In the genomic region with DNA sequence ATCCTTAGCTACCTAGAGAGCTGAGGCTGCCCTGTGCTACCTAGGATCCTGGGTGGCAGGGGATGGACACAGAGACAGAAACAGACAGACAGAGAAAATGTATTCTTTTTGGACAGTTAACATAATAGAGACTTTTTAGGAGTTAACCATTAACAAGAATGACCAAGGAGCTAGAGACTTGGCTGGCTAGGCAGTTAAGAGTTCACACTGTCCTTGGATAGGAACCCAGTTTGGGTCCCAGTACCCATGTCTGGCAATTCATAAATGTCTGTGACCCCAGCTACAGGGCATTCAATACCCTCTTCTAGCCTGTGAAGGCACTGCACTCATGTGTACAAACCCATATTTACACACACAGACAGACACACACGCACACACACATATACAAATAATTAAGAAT, we compare ENCODE assay signal across 20 mouse cellular contexts.
"Had no signal": no experiment of that assay in that cellular context is flagged by ENCODE, and none has a peak within 500 bp of the region (broad histone marks: within the 10 kb centered on the region; RNA-seq: fewer than 3 reads in every experiment).

No protein-coding gene starts in this region.

- H3K9me3 ChIP-seq: liver, embryonic 12.5 days; liver, embryonic 15.5 days; lung, embryonic 15.5 days; megakaryocyte, embryonic 14.5 days; midbrain, embryonic 10.5 days; midbrain, embryonic 13.5 days; stomach, embryonic 15.5 days had no signal

- H3K9ac ChIP-seq: liver, embryonic 12.5 days; liver, embryonic 15.5 days; lung, embryonic 15.5 days; midbrain, embryonic 13.5 days; stomach, embryonic 15.5 days had no signal

- H3K36me3 ChIP-seq: liver, embryonic 12.5 days; liver, embryonic 15.5 days; lung, embryonic 15.5 days; midbrain, embryonic 10.5 days; midbrain, embryonic 13.5 days; stomach, embryonic 15.5 days had no signal

- DNase-seq: layer of hippocampus, postnatal 36 days; lung, adult 18-20 months; lung, postnatal 10 days; lung, postnatal 36 days; right cerebral cortex, adult 18-20 months; right cerebral cortex, postnatal 14 days; right cerebral cortex, postnatal 4 days; spleen, adult 18-20 months; thymus, postnatal 25 days had no signal

- H3K4me2 ChIP-seq: liver, embryonic 12.5 days; liver, embryonic 15.5 days; lung, embryonic 15.5 days; midbrain, embryonic 13.5 days; stomach, embryonic 15.5 days had no signal

- H3K4me3 ChIP-seq: left cerebral cortex, adult 2 months; liver, embryonic 12.5 days; liver, embryonic 15.5 days; lung, embryonic 15.5 days; megakaryocyte, embryonic 14.5 days; midbrain, embryonic 10.5 days; midbrain, embryonic 13.5 days; myocyte; stomach, embryonic 15.5 days had no signal

- H3K27ac ChIP-seq: left cerebral cortex, adult 2 months; liver, embryonic 12.5 days; liver, embryonic 15.5 days; lung, embryonic 15.5 days; midbrain, embryonic 10.5 days; midbrain, embryonic 13.5 days; stomach, embryonic 15.5 days had no signal

- ATAC-seq: intestine, postnatal 0 days; liver, embryonic 12.5 days; midbrain, embryonic 13.5 days; midbrain, embryonic 16.5 days had no signal

- H3K4me1 ChIP-seq: liver, embryonic 12.5 days; liver, embryonic 15.5 days; megakaryocyte, embryonic 14.5 days had no signal

- H3K27me3 ChIP-seq: liver, embryonic 12.5 days; liver, embryonic 15.5 days; lung, embryonic 15.5 days; megakaryocyte, embryonic 14.5 days; midbrain, embryonic 13.5 days; stomach, embryonic 15.5 days had no signal
